Mouse (Mus musculus) thymus, postnatal 36 days (tissue): ENCODE data around the gene Ebp.

Source experiments
- DNase-seq, 2 experiments: peaks; one replicate each; pipeline ENCODE4 v3.0.0; 2022; ENCODE audit warnings: mixed read lengths in 2 of 2

The Ebp gene

DNA sequence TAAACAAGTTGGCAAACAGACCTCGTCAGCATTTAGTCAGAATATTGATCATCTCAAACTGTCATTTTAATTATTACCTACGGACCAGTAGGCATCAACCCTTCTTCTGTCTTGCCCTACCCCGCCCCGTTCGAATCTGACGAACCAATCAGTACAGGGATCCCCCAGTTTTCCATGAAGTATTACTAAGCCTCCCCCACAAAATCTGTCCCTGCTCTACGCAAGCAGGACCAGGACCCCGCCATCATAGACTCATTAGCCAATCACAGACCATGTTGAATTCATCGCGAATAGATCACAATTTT, at the start of gene Ebp:
Gene Ebp, minus strand, starts transcription at position 94 of the 305 bp plus-strand sequence.
- no peak for DNase-seq

GRCm38 (mm10) chrX:8238804-8239395, 45.6 kb upstream of the Ebp start:
- no peak for DNase-seq

DNA sequence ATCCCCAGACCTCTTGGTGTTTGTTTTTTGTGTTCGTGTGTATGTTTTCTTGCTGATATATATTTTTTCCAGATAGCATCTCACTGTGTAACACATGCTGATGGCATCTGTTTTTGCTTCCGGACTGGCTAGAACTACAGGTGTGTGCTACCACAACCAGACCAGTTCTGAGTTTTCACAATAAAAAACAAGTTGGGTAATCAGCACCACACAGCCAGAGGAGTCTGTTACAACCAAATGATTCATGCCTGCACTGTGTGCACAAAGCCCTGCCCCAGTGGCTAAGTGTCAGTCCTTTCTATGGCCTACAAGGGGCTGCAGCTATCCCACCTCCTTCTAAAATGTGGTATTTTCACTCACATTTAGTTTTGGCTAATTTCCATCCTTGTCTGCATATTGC, 43.4 kb upstream of the Ebp start:
- DNase-seq, result no peak

GRCm38 (mm10) chrX:8233602-8234001, 40.3 kb upstream of the Ebp start:
- no peak for DNase-seq

- DNase-seq, result peak in 1 of 2 experiments; percentile 2
These were observed 37.0 kb upstream of the Ebp start for GRCm38 (mm10) chrX:8230272-8230671.

DNA sequence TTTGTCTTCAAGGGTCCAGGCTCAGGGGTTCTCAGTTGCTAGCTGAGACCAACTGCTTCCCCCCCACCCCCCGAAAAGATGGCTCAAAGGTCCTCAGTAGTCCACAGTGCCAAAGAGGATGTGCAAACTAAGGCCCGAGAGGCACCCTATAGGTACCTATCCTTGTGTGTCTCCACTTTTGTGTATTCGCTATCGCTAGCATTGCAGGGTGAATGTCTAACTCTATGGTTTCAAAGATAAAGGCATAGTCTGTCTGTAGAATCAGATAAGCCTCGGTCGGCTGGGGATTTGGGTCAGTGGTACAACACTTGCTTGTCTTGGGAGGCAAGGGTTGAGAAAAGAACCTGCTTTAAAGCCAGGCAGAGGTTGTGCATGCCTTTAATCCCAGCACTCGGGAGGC, 30.2 kb upstream of the Ebp start:
- DNase-seq, result no peak

DNA sequence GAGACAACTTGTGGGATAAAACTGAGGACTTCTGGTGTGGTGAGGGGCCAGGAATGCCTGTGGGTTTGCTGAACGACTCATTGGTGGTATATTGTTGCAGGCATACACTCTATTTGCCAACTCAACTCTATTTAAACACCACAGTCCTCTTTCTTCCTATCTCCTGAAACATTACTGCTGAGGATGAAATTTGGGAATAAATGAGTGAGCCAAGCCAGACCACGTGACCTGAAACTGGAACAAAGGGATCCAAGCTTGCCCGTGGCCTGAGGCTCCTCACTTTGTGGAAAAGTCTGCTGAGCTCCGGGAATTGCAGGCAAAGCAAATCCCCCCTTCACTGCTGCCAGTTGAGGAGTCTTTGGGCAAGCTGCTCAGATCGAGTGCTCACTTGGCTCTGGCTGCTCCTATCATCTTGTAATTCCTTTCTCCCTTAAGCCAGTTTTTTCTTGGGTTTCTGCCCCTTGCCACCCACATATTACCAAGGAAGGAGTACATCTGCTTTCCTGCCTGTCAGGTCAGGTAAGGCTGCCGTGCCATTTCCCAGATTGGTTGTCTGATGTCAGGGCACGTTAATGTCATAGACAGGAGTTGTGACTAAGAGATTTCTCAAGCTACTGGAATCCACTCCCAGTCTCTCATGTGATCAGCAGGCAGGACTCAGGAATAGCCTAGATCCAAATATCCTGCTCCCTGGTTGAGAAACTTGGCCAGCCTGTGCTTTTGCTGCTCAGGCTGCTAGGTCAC, 29.5 kb upstream of the Ebp start:
- DNase-seq, result no peak

DNA sequence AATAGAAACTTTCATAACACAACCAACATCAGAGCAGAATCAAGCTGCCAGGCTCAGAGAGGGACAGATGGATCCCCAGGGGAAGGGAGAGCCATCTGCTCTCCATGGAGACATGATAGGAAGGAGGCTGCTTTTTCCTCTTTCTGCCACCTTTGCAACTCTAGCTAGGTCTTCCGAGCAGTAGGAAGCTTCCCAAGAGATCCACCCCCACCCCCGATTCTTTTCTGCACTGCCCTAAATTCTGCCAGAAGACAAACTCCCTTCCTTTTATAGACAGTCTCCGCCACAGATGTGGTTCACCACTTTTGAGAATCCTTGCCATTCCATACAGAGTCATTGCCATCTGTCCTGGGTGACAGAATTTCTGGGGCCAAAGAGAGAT, 29.0 kb upstream of the Ebp start:
- no peak for DNase-seq

DNA sequence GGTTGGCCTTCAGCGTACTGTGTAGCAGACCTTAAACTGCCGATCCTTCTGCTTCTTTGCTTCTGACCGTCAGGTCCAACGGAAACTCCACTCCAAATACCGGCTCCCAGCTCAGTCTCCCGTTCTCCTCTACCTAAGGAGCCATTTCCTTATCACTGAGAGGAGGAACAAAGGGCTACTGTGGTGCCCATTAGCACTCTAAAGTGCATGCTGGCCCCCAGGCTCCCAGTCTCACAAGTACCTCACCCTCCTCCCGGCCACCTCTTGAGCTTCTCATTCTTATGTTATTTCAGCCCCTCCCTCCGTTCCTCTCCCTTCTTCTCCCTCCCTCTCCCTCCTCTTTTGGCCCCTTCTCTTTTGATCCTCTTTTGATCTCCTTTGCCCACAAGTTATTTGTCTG, 26.3 kb upstream of the Ebp start:
- DNase-seq, result no peak

- DNase-seq, result no peak
These were observed 24.8 kb upstream of the Ebp start for GRCm38 (mm10) chrX:8218114-8218513.

DNA sequence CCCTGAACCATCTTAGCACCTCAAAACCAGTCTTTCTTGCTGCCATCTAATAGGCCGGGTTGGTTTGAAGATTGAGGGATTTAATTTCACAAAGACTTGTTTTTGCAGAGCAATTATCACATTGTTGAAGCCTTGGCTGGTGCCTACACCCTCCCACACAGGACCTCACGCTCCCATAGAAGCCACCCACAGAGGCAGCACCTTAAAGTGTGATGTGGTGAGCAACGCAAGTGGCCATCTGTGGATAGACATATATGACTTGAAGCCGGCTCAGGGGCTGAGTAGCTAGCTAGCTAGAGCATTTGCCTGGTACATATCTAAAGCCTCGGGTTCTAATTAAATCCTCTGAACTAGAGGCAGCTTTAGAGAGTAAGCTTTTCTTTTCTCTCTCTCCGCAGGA, 24.1 kb upstream of the Ebp start:
- DNase-seq, result no peak

- no peak for DNase-seq
These were observed 18.3 kb upstream of the Ebp start for GRCm38 (mm10) chrX:8211490-8212207.

DNA sequence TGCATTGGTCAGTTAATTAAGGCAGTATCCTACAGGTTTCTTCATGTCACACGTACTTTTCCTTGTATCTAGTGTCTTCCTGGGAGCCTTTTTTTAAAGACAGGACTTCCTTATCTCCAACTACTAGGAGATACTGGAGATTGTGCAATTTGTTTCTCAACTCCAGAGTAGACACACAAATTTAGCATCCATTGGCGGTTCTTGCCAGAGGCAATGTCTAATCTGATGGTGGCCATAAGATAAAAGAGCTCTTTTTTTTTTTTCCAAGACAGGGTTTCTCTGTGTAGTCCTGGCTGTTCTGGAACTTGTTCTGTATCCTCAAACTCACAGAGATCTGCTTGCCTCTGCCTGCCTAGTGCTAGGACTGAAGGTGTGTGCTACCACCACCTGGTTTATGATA, 16.4 kb upstream of the Ebp start:
- no peak for DNase-seq

DNA sequence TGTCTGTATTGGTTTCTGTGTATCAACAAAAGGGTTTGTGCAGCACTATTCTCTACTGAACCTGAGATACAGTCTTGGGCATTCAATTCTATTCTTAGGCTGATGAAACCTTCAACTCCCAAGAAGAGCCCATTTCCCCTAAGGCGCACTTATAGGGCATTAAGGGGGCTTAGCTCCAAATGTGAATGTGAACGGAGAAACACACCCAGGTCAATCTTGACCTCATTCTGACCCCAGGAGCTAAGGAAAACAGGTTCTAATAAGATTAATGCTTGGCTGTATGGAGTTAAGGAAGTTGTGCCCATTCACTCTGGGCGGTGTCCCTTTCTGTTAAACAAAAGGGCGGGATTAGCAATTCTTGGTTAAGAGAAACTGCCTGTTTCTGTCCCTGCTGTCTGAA, 13.9 kb upstream of the Ebp start:
- DNase-seq, result no peak

- no peak for DNase-seq
These were observed 13.4 kb upstream of the Ebp start for GRCm38 (mm10) chrX:8206694-8207197.

DNA sequence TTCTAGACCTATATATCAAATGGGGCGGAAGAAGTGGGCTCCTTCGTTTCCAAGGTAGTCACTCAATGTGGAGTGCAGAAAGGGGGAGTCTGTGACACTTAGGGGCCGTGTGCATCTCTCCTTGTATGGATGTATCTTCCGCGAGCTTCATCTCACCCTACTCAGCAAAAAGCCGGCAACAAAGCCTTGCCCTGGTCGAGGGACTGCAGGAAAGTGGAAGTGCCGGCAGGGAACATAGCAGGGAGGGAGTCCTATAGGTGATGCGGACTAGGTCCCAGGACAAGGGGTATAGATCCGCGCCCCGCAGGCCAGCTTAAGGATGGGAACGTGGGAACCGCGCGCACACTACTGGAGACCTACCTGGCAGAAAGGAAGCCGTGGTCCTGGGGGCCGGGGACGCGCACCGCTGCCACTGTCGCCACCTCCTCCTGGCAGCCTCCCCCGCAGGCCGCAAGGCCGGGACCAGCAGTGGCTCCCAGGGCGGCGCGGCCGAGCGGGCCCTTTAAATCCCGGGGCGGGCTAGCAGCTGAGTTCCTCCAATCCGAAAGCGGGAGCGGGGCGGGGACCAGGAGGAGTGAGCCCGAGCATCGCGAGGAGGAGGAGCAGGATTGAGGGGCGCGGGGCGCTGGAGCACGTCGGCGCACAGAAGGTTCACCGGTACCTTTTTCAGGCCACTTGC, 12.8 kb upstream of the Ebp start, which contains the start of gene Porcn:
Gene Porcn, minus strand, starts transcription at position 511 of the 679 bp plus-strand sequence.
- peak; percentile 49 to 65 for DNase-seq

GRCm38 (mm10) chrX:8205551-8205950, 12.2 kb upstream of the Ebp start:
- DNase-seq, result no peak

DNA sequence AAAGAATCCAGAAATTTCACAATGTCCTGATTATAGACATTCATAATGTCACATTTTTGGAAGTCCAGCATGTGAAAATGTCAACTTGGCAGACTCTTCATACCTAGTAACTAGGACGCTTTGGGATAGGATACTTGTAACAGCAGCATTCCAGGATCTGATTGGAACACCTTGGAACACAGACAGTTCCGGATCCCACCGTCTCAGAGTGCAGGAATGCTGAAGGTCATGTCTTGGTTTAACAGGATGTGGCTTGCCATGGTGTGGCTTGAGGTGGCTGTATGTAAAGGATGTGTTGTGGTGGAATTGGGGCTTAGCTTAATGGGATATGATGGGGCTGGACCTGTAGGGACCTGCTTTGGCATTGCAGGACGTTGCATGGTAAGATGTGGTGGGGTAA, 11.8 kb upstream of the Ebp start:
- DNase-seq, result no peak

DNA sequence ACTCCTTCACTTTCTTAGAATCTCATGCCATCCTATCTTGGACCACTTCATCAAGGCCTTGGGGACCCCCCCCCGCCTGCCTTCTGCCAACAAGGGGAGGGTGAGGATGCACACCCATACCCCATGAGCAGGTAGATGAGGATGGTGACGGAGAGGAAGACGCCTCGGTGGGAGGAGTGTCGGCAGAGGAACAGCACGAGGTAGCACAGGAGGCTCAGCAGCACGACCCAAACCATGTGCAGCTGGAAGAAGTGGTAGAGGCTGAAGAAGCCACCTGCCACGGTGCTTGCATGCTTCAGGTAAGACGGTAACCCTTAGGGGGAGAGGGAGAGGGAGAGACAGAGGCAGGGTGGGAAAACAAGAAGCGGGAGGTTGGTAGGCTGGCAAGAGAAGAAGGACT, 10.8 kb upstream of the Ebp start:
- no peak for DNase-seq

DNA sequence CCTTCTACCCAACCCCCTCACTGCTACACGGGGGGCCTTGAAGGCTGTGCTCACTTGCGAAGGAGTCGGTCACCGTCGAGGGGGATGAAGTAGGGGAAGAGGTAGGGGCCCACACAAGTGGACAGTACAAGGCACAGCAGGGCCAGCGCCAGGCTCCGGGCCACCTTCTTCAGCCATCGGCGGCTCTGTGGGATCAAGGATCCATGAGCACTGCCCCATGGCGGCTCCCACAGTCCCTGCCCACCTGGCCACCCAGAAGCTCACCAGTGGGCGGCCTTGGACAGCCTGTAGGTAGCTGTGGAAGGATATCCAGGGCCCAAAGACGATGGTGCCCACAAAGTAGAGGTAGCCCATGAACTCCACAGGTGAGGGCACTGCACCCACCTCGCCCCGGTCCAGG, 9.8 kb upstream of the Ebp start:
- no peak for DNase-seq

GRCm38 (mm10) chrX:8192640-8193418, 483 bp downstream of the Ebp start:
- peak; percentile 72 to 83 for DNase-seq

GRCm38 (mm10) chrX:8192126-8192639, 1.1 kb downstream of the Ebp start:
- DNase-seq, result peak in 1 of 2 experiments; percentile 2
